Mouse (Mus musculus) hindbrain, embryonic 11.5 days (tissue): ENCODE measurements around the gene Amz1. TPM values are rescaled to one million over a fixed set of nuclear protein-coding genes. Genes with fewer than 3 reads are reported as not detected.

ENCODE experiments used
- ATAC-seq: fragments of 200-750 bp; cut with Nextera tagmentation; 2 replicates; pipeline ENCODE4 v1.8.0; 2017; ENCODE audit warnings: mild to moderate bottlenecking, moderate TSS enrichment, moderate library complexity; ENCODE audit not compliant: low FRiP score
- DNase-seq: peaks from one replicate; pipeline ENCODE4 v3.0.0-alpha.2; 2015; ENCODE audit warnings: low spot score
- H3K27ac ChIP-seq: fragments of 300-500 bp; sonication (generic); 2 replicates; pipeline ENCODE4 v1.5.1; 2014; ENCODE audit warnings: mild to moderate bottlenecking, low read depth, low read length
- H3K27me3 ChIP-seq: fragments of 300-500 bp; sonication (generic); 2 replicates; pipeline ENCODE4 v1.6.1; 2014; ENCODE audit warnings: mild to moderate bottlenecking, low read length, moderate library complexity, mixed read lengths; ENCODE audit not compliant: control insufficient read depth, insufficient read depth
- H3K36me3 ChIP-seq: fragments of 300-500 bp; sonication (generic); 2 replicates; pipeline ENCODE4 v1.6.1; 2014; ENCODE audit warnings: mild to moderate bottlenecking, low read length, moderate library complexity, mixed read lengths; ENCODE audit not compliant: control insufficient read depth, insufficient read depth
- H3K4me1 ChIP-seq: fragments of 300-500 bp; sonication (generic); replicated peaks from 2 replicates; pipeline ENCODE4 v1.6.1; 2014; ENCODE audit warnings: low read length, mixed read lengths; ENCODE audit not compliant: control insufficient read depth, insufficient read depth
- H3K4me2 ChIP-seq: fragments of 300-500 bp; sonication (generic); replicated peaks from 2 replicates; pipeline ENCODE4 v1.6.1; 2014; ENCODE audit warnings: mild to moderate bottlenecking, low read depth, low read length
- H3K4me3 ChIP-seq: fragments of 300-500 bp; sonication (generic); 2 replicates; pipeline ENCODE4 v1.5.1; 2014; ENCODE audit warnings: low read depth, low read length
- H3K9ac ChIP-seq: fragments of 300-500 bp; sonication (generic); 2 replicates; pipeline ENCODE4 v1.6.1; 2014; ENCODE audit warnings: low read depth, low read length
- H3K9me3 ChIP-seq: fragments of 300-500 bp; sonication (generic); 2 replicates; pipeline ENCODE4 v1.6.1; 2016; ENCODE audit warnings: low read length; ENCODE audit not compliant: control insufficient read depth
- WGBS: fragments of 180-500 bp; shearing (Covaris S2); extraction: QIAGEN DNeasy Blood & Tissue Kit; methylation state at CpG from one replicate; pipeline ENCODE4 v1.1.7; 2014; 5-methylcytosine and 5-hydroxymethylcytosine counted together
- polyA plus RNA-seq: library from polyadenylated mRNA; unstranded; fragments of >200 nt; fragmentation: Nextera tagmentation; extraction: Ambion mirVana; gene quantifications from 2 replicates; pipeline ENCODE4 v1.2.1, GENCODE M21; 2014

Amz1 gene
- polyA plus RNA-seq, 1 experiment from 2014 or later, result 1.5 TPM

DNA sequence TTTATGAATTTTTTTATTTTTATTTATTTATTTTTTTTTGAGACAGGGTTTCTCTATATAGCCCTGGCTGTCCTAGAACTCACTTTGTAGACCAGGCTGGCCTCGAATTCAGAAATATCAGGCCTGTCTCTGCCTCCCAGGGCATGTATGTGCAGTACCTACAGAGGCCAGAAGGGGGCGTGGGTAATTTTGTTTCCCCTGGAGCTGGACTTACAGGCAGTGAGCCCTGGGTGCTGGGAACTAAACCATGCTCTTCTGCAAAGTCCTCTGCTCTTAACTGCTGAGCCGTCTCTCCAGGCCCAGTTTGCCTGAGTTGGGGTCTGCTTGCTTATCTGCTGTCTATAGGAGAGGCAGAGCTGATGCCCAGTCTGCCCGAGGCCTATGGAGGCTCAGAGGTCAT, 8.3 kb downstream of the Amz1 start:
- H3K36me3 ChIP-seq, result no peaks in the 10 kb centered on the region
- DNase-seq, result no peak
- H3K4me2 ChIP-seq, result no peak overlapping the region
- no peak for ATAC-seq
- H3K27me3 ChIP-seq, result peaks cover 16% of the 10 kb centered on the region
- H3K4me1 ChIP-seq, result peaks cover 4% of the 10 kb centered on the region; the same call in 1 of the 2 replicates
- no peak overlapping the region for H3K27ac ChIP-seq
- no peak overlapping the region for H3K4me3 ChIP-seq
- H3K9me3 ChIP-seq, result no peaks in the 10 kb centered on the region
- WGBS, result 64% methylated on average over 4 of the region's 4 CpGs
- H3K9ac ChIP-seq, result no peak overlapping the region

DNA sequence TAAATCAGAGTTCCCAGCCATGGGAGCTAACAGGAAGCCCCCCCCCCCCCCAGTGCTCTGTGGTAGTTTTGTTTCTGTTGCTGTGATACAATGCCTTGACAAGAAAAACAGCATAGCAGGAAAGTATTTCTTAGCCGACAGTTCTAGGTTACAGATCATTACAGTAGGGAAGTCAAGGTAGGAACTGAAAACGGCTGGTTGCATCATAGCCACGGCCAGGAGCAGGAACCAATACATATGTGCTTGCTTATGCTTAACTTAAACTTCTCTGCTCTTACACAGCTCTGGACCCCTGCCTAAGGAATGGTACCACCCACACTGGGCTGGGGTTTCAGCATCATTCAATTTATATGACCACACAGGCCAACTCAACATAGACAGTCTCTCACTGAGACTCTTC, 9.4 kb downstream of the Amz1 start:
- ATAC-seq (no peak), DNase-seq (no peak)
- Histone ChIP-seq H3K27me3 (peaks cover 16% of the 10 kb centered on the region), H3K9me3 (no peaks in the 10 kb centered on the region), H3K9ac (no peak overlapping the region), H3K36me3 (no peaks in the 10 kb centered on the region), H3K27ac (no peak overlapping the region), H3K4me2 (no peak overlapping the region), H3K4me3 (no peak overlapping the region), H3K4me1 (peaks cover 4% of the 10 kb centered on the region; the same call in 1 of the 2 replicates)
- WGBS, result 83% methylated on average over 3 of the region's 3 CpGs

DNA sequence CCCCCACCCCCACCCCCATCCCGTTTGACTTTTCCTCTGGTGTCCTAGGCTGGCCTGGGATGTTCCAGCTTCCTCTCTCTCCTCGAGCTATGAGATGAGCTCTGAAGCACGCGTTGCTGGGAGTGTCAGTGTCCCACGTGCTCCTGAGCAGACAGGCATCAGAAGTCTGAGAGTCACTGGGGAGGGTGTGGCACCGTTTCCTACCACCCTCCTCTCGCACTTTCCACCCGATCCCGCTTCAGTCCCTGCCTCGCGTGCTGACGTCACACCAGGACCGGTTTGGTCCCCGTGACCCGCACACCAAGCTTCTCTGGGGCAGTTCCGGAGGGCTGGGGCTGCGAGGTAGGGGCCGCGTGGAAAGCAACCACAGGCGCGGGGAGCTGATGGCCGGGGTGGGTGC, 11.4 kb downstream of the Amz1 start:
- Histone ChIP-seq H3K4me3 (peak overlapping the region; percentile 29; the same call in 1 of the 2 replicates), H3K9me3 (no peaks in the 10 kb centered on the region), H3K9ac (peak overlapping the region; percentile 31; the same call in 1 of the 2 replicates), H3K36me3 (no peaks in the 10 kb centered on the region), H3K4me2 (peak overlapping the region; percentile 47), H3K27ac (no peak overlapping the region), H3K27me3 (peaks cover 16% of the 10 kb centered on the region), H3K4me1 (peaks cover 4% of the 10 kb centered on the region; the same call in 1 of the 2 replicates)
- DNase-seq (peak; percentile 47), ATAC-seq (no peak)
- under 1% methylated on average over 22 of the region's 22 CpGs for WGBS

DNA sequence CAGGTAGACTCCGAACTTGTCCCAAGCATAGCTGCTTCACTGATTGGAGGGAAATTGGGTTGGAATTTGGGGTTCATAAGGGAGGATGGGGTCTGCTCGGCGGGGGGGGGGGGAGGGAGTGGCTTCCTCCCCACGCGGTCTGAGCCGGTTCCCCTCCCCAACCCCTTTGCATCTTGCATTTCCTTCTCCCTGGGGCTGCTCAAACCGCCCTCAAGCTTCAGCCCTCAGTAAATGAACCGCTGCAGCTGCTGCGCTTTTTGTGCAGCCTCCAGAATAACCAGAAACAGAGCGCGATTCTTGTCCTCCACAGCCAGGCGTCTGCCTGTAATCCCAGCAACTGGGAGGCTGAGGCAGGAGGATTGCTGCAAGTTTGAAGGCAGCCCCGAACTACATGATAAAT, 12.2 kb downstream of the Amz1 start:
- no peak overlapping the region for H3K4me2 ChIP-seq
- H3K36me3 ChIP-seq, result no peaks in the 10 kb centered on the region
- no peak overlapping the region for H3K27ac ChIP-seq
- ATAC-seq, result no peak
- WGBS, result 18% methylated on average over 13 of the region's 13 CpGs
- no peaks in the 10 kb centered on the region for H3K9me3 ChIP-seq
- H3K4me1 ChIP-seq, result peaks cover 4% of the 10 kb centered on the region; the same call in 1 of the 2 replicates
- DNase-seq, result no peak
- peaks cover 16% of the 10 kb centered on the region for H3K27me3 ChIP-seq
- no peak overlapping the region for H3K4me3 ChIP-seq
- no peak overlapping the region for H3K9ac ChIP-seq

DNA sequence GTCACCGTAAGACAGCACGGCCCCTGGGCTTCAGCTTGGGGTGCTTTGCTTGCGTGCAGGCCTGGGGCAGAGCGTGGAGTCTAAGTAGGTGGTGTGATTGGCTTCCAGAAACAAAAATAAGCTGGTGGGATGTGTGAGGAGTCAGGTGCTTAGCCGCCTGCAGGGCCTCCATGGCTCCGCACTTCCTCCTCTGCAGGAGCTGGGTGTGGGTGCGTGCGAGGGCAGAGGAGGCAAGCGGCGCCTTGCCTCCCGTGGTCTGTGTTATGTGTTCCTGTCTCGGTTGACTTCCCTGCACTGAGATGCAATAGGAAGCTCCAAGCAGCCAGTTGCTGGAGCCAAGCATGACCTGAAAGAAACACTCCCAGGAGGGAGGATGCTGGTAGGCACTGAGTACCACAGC, 15.9 kb downstream of the Amz1 start:
- WGBS, result 79% methylated on average over 12 of the region's 12 CpGs
- H3K4me2 ChIP-seq, result no peak overlapping the region
- H3K4me1 ChIP-seq, result peaks cover 4% of the 10 kb centered on the region; the same call in 1 of the 2 replicates
- no peaks in the 10 kb centered on the region for H3K9me3 ChIP-seq
- ATAC-seq, result no peak
- no peak for DNase-seq
- H3K27me3 ChIP-seq, result peaks cover 13% of the 10 kb centered on the region
- no peak overlapping the region for H3K4me3 ChIP-seq
- H3K27ac ChIP-seq, result no peak overlapping the region
- no peaks in the 10 kb centered on the region for H3K36me3 ChIP-seq
- H3K9ac ChIP-seq, result no peak overlapping the region

DNA sequence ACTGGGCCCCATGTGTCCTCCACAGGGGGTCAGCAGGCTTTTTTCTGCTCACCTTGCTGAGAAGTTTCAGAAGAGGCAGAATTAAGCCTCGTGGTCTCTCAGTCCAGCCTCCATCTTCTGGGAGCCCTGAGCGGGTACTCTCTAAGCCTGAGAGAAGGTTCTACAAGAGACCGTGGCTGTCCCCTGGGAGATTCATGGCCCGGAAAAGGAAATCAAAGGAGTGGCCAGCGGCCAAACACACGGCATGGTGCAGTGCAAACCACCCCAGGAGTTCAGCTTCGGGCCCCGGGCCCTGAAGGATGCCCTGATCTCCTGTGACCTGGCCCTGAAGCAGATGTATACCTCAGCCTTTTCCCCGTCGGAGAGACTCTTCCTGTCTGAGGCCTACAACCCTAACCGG, 17.1 kb downstream of the Amz1 start:
- Histone ChIP-seq H3K4me1 (no peaks in the 10 kb centered on the region), H3K27ac (no peak overlapping the region), H3K4me3 (no peak overlapping the region), H3K27me3 (peaks cover 6% of the 10 kb centered on the region), H3K36me3 (no peaks in the 10 kb centered on the region), H3K9me3 (no peaks in the 10 kb centered on the region), H3K9ac (no peak overlapping the region), H3K4me2 (no peak overlapping the region)
- ATAC-seq (no peak), DNase-seq (no peak)
- 76% methylated on average over 11 of the region's 11 CpGs for WGBS

DNA sequence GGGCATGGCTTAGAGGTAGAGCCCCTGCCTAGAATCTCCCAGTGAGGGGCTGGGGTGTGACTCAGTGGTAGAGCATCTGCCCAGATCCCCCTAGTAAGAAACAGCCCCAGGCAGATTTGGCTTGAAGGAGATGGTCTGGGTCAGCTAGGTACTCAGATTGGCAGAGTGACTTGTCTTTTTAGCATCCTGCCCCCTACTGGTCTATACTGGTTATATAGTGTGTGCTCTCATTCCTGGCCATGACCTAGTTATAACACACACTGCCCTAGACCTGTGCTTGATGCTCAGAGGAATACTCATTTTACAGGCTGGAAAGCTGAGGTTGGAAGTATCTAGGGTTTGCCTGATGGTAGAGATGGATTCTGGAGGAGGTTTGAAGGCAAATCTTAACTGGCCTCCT, 17.9 kb downstream of the Amz1 start:
- ATAC-seq, result no peak
- no peaks in the 10 kb centered on the region for H3K36me3 ChIP-seq
- no peak overlapping the region for H3K27ac ChIP-seq
- H3K9ac ChIP-seq, result no peak overlapping the region
- no peaks in the 10 kb centered on the region for H3K27me3 ChIP-seq
- no peak for DNase-seq
- no peak overlapping the region for H3K4me3 ChIP-seq
- H3K4me2 ChIP-seq, result no peak overlapping the region
- no peaks in the 10 kb centered on the region for H3K9me3 ChIP-seq
- no peaks in the 10 kb centered on the region for H3K4me1 ChIP-seq

DNA sequence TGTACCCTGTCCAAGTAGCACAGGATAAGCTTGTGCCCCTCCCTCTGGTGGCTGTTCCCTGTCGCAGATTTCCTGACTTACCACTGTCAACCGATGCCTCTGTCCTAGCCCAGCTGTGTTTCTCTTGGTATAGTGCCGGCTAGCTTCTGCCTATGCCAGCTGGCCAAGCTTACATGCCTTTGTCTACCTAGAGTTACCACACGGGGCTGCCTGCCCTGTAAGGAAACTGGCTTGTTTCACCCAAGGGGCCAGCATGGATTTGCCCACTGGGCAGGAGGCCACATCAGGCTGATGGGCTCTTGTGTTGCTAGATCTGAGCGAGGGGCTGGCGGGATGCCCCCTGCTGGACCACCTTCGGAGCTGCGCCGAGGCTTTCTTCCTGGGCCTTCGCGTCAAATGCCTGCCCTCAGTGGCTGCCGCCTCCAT, 19.8 kb downstream of the Amz1 start:
- Histone ChIP-seq H3K4me1 (no peaks in the 10 kb centered on the region), H3K4me3 (no peak overlapping the region), H3K36me3 (no peaks in the 10 kb centered on the region), H3K27ac (no peak overlapping the region), H3K4me2 (no peak overlapping the region), H3K27me3 (no peaks in the 10 kb centered on the region), H3K9me3 (no peaks in the 10 kb centered on the region), H3K9ac (no peak overlapping the region)
- DNase-seq (peak; percentile 19), ATAC-seq (no peak)
- 29% methylated on average over 12 of the region's 12 CpGs for WGBS

DNA sequence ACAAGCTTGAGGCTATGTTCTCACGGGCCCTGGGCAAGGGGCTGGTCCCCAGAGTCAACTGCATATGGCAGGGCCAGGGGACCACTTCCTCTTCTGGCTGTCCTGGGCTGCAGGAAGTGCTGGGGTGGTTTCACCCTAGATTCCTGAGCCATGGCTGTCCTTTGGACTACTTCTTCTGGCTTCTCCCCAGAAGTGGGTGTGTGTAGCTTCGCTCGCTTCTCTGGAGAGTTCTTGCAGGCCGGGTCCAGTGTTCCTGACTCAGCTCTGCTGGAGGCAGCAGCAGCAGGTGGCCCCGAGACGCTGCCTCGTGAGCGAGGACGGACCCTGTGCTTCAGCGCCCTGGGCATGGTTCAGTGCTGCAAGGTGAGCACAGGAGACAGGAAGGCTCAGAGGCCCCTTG, 24.5 kb downstream of the Amz1 start:
- H3K9ac ChIP-seq, result no peak overlapping the region
- DNase-seq, result no peak
- WGBS, result 77% methylated on average over 10 of the region's 10 CpGs
- H3K4me3 ChIP-seq, result no peak overlapping the region
- no peaks in the 10 kb centered on the region for H3K4me1 ChIP-seq
- ATAC-seq, result no peak
- no peak overlapping the region for H3K27ac ChIP-seq
- no peaks in the 10 kb centered on the region for H3K27me3 ChIP-seq
- no peak overlapping the region for H3K4me2 ChIP-seq
- no peaks in the 10 kb centered on the region for H3K36me3 ChIP-seq
- no peaks in the 10 kb centered on the region for H3K9me3 ChIP-seq
